Mouse (Mus musculus): ENCODE results near the gene Prkra.

GRCm38 (mm10) chr2:76672966-76673392, 25.2 kb upstream of the Prkra start, which contains the start of gene Fkbp7:
- TF ChIP-seq CTCF (IDR thresholded peaks at IDR 0.05) (no peak), POLR2A (IDR thresholded peaks at IDR 0.05; ENCODE audit: insufficient read depth, low read depth, low read length) (peak; percentile 93), EP300 (IDR thresholded peaks at IDR 0.05; ENCODE audit: insufficient read depth, low read depth, low read length) (no peak)

Data from heart, adult 2 months (tissue).